Mouse (Mus musculus) forebrain, embryonic 11.5 days (tissue): ENCODE measurements at regions not wholly inside any gene's neighbourhood (a gene's known extent, or its start where the extent isn't known, plus 50 kb on each side); places are given as distances from the start of the nearest gene placed in this dataset.

Source experiments
- ATAC-seq: fragments of 200-750 bp; cut with Nextera tagmentation; replicated peaks from 2 replicates; pipeline ENCODE4 v1.8.0; 2017; ENCODE audit warnings: moderate TSS enrichment; ENCODE audit not compliant: low FRiP score
- DNase-seq: peaks from one replicate; pipeline ENCODE4 v3.0.0-alpha.2; 2017; ENCODE audit warnings: low spot score
- H3K27ac ChIP-seq: fragments of 300-500 bp; sonication (generic); 2 replicates; pipeline ENCODE4 v1.5.1; 2014; ENCODE audit warnings: low read depth, low read length
- H3K27me3 ChIP-seq: fragments of 300-500 bp; sonication (generic); 2 replicates; pipeline ENCODE4 v1.6.1; 2014; ENCODE audit warnings: mild to moderate bottlenecking, low read length, mixed read lengths; ENCODE audit not compliant: control insufficient read depth, insufficient read depth
- H3K36me3 ChIP-seq: fragments of 300-500 bp; sonication (generic); 2 replicates; pipeline ENCODE4 v1.6.1; 2014; ENCODE audit warnings: mild to moderate bottlenecking, low read length, moderate library complexity, mixed read lengths; ENCODE audit not compliant: control insufficient read depth, insufficient read depth
- H3K4me1 ChIP-seq: fragments of 300-500 bp; sonication (generic); replicated peaks from 2 replicates; pipeline ENCODE4 v1.6.1; 2014; ENCODE audit warnings: low read length, mixed read lengths; ENCODE audit not compliant: control insufficient read depth, insufficient read depth
- H3K4me2 ChIP-seq: fragments of 300-500 bp; sonication (generic); 2 replicates; pipeline ENCODE4 v1.6.1; 2014; ENCODE audit warnings: low read depth, mild to moderate bottlenecking, low read length, moderate library complexity, mixed read lengths; ENCODE audit not compliant: severe bottlenecking
- H3K4me3 ChIP-seq: fragments of 300-500 bp; sonication (generic); 2 replicates; pipeline ENCODE4 v1.5.1; 2014; ENCODE audit warnings: low read depth, low read length
- H3K9ac ChIP-seq: fragments of 300-500 bp; sonication (generic); 2 replicates; pipeline ENCODE4 v1.6.1; 2014; ENCODE audit warnings: low read length
- H3K9me3 ChIP-seq: fragments of 300-500 bp; sonication (generic); 2 replicates; pipeline ENCODE4 v1.6.1; 2016; ENCODE audit warnings: low read length, mixed read lengths; ENCODE audit not compliant: control insufficient read depth
- WGBS: fragments of 180-500 bp; shearing (Covaris S2); extraction: QIAGEN DNeasy Blood & Tissue Kit; methylation state at CpG from one replicate; pipeline ENCODE4 v1.1.7; 2014; 5-methylcytosine and 5-hydroxymethylcytosine counted together

DNA sequence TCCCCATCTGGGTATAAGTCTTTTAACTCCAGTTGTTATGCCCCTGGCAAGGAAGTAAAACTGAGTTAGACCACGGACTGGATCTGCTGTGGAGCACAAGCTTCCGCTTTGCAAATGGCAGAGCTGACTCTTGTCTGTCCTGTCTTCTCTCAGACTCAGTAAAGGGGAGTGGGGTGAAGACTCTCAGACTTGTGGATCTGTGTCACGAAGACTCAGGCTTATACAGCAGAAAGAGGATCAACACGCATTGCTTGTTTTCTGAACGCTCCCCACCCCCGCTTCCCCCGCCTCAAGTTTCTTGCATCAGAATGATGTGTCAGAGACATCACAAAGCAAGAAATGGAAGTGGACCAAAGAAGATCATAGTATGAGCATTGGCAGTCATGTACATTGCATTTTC lies 55.3 kb upstream of the Ifne start:
- peaks cover 3% of the 10 kb centered on the region for H3K4me1 ChIP-seq

DNA sequence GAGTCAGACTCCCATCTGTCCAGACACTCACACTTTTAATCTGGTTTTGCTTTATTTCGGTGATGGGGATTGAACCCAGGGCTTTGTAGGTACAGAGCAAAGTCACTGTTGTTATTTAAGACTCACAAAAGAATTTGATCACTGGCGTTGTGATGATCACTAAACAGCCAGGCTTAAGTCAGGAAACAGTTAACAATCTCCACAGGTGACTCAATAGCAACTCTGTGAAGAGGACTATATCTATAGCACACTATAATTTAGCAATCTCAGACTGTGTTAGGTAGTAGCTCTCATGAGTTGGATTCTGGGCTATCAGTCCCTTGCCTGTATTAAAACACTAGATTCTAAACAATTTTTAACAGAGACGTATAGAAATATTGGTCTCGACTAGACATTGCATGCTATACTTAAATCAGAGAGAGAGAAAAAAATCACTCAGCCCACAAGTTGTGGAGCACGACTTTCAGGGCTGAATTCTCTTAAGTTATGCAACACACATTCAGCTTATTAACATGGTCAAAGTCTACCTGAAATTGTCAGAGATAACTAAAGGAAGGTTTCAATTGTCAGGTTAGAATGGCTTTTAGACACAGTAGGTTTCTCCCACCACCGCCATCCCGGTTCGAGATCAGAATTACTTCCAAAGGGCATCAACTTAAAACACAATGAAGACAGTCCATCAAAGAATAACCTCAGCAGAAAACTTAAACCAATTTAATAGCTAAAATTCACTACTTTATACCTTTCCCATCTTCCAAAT lies 54.4 kb upstream of the Ifne start:
- H3K27ac ChIP-seq = no peak overlapping the region
- H3K9ac ChIP-seq = no peak overlapping the region
- ATAC-seq (no peak), DNase-seq (no peak)
- no peaks in the 10 kb centered on the region for H3K36me3 ChIP-seq
- H3K4me2 ChIP-seq = no peak overlapping the region
- peaks cover 8% of the 10 kb centered on the region for H3K27me3 ChIP-seq
- 83% methylated on average over 8 of the region's 8 CpGs for WGBS
- no peaks in the 10 kb centered on the region for H3K9me3 ChIP-seq
- H3K4me3 ChIP-seq = no peak overlapping the region
- H3K4me1 ChIP-seq = peaks cover 3% of the 10 kb centered on the region

More for the DNA sequence above, 55.3 kb upstream of the Ifne start:
- Histone ChIP-seq H3K4me2 (no peak overlapping the region), H3K27ac (no peak overlapping the region), H3K36me3 (no peaks in the 10 kb centered on the region), H3K27me3 (peaks cover 8% of the 10 kb centered on the region), H3K9me3 (no peaks in the 10 kb centered on the region), H3K4me3 (no peak overlapping the region), H3K9ac (no peak overlapping the region)
- DNase-seq (no peak), ATAC-seq (no peak)
- 70% methylated on average over 7 of the region's 7 CpGs for WGBS

DNA sequence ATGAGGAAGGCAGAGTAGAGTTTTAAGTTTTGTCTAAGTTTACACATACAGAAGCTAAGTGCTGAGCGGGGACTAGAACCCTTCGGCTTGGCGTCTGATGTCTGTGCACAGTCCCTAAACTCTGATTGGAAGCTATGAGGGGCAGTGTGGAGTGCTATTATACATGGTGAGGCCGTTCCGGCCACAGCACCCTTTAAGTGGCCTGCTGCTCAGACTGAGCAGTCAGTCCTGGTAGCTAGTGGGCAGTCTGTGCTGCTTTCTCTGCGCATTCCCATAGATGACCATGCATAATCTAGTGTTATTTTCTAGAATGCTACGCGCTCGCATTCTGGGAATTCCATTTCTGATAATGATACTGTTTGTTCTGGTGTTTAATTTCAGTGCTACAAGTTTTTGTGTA lies 51.2 kb upstream of the Ifne start:
- DNase-seq (no peak), ATAC-seq (no peak)
- H3K4me1 ChIP-seq = no peaks in the 10 kb centered on the region
- WGBS = 87% methylated on average over 9 of the region's 9 CpGs
- no peaks in the 10 kb centered on the region for H3K36me3 ChIP-seq
- H3K9me3 ChIP-seq = no peaks in the 10 kb centered on the region
- no peak overlapping the region for H3K9ac ChIP-seq
- H3K4me3 ChIP-seq = no peak overlapping the region
- H3K4me2 ChIP-seq = no peak overlapping the region
- no peak overlapping the region for H3K27ac ChIP-seq
- no peaks in the 10 kb centered on the region for H3K27me3 ChIP-seq
